ENCODE assay signal across 13 mouse cellular contexts in the genomic region with DNA sequence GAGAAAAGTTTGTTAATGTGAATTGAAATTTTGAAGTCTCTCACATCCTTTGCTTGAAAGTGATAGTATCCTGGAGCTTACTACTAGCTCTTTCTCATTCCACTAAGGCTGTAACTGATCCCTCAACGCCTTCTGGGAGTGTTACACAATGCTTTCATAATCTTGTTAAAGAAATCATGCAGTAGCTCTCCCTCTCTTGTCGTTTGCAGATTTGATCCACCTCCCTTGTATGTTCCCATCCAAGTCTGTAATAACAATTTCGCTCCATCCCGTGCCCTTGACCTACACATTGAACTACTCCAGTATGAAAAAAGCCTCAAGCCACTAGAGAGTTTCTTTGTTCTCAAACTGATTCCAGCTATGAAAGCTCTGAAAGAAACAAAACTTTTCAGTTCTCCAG.
DNase-seq lines count a peak whose midpoint lies in the region; ATAC-seq lines count a peak whose summit lies in the region.
"Had no signal": no experiment of that assay in that cellular context is flagged by ENCODE, and none has a peak within 500 bp of the region (broad histone marks: within the 10 kb centered on the region; RNA-seq: fewer than 3 reads in every experiment).

No protein-coding gene starts in this region.

- peak; percentile 6 for DNase-seq in embryo, embryonic 10.5 days (ENCODE audit: low spot score)
- DNase-seq in embryo, embryonic 9.5 days (ENCODE audit: extremely low spot score): no peak
- peak; percentile 50 to 51 for DNase-seq in heart, adult 9 months (ENCODE audit: low spot score in 2 of 2)
- DNase-seq in heart, postnatal 4 days: no peak
- DNase-seq in fibroblast of lung, adult 2 months (ENCODE audit: low read depth): peak; percentile 11
- peak; percentile 63 for DNase-seq in lung, postnatal 25 days (ENCODE audit: low spot score)
- DNase-seq: cerebellum, adult 9-10 months; kidney, adult 2 months; kidney, postnatal 36 days; retina, postnatal 1 day; thymus, postnatal 25 days had no signal

- no peak for ATAC-seq in cerebellum, adult (ENCODE audit: insufficient number of reproducible peaks, low FRiP score, low TSS enrichment)
- ATAC-seq: Patski had no signal

Comparison
In these comparisons a context has a peak if more than half of its experiments do, and no peak if none do; other contexts are left out.
1. DNase-seq: peak in embryo, embryonic 10.5 days (single experiment), heart, adult 9 months (2 of 2), fibroblast of lung, adult 2 months (single experiment) and lung, postnatal 25 days (single experiment); none in embryo, embryonic 9.5 days (single experiment) and heart, postnatal 4 days (single experiment).